Mouse (Mus musculus): ENCODE results near the gene Srgap1.

GRCm38 (mm10) chr10:121731048-121731725, 315.9 kb downstream of the Srgap1 start:
- TF ChIP-seq CTCF (IDR thresholded peaks at IDR 0.05; ENCODE audit: low read depth, low read length) (no peak), GATA1 (IDR thresholded peaks at IDR 0.05; ENCODE audit: borderline replicate concordance, low read length) (no peak), TAL1 (conservative IDR thresholded peaks at IDR 0.05; ENCODE audit: low read depth, low read length) (no peak), POLR2AphosphoS5 (IDR thresholded peaks at IDR 0.05; ENCODE audit: insufficient replicate concordance, low read depth, low read length) (no peak), GATA2 (IDR thresholded peaks at IDR 0.05; ENCODE audit: borderline replicate concordance, low read depth, low read length) (no peak)

All from G1E (cell line).